Mouse (Mus musculus) stomach, embryonic 16.5 days (tissue): Measurements from ENCODE around the gene Pde1b. TPM values are rescaled to one million over a fixed set of nuclear protein-coding genes. Genes with fewer than 3 reads are reported as not detected.

Experiments used
- ATAC-seq: fragments of 200-750 bp; cut with Nextera tagmentation; 2 replicates; pipeline ENCODE4 v1.8.0; 2017; ENCODE audit warnings: moderate number of reproducible peaks, moderate TSS enrichment; ENCODE audit not compliant: insufficient read depth, low FRiP score
- H3K27ac ChIP-seq: fragments of 300-500 bp; sonication (generic); 2 replicates; pipeline ENCODE4 v1.5.1; 2014; ENCODE audit warnings: low read length
- H3K27me3 ChIP-seq: fragments of 300-500 bp; sonication (generic); 2 replicates; pipeline ENCODE4 v1.6.1; 2014; ENCODE audit warnings: low read length, control low read depth, mixed read lengths; ENCODE audit not compliant: control insufficient read depth, insufficient read depth
- H3K36me3 ChIP-seq: fragments of 300-500 bp; sonication (generic); 2 replicates; pipeline ENCODE4 v1.6.1; 2014; ENCODE audit warnings: low read length; ENCODE audit not compliant: control insufficient read depth, insufficient read depth
- H3K4me1 ChIP-seq: fragments of 300-500 bp; sonication (generic); 2 replicates; pipeline ENCODE4 v1.6.1; 2014; ENCODE audit warnings: low read length, control low read depth, mixed read lengths; ENCODE audit not compliant: control insufficient read depth, insufficient read depth
- H3K4me2 ChIP-seq: fragments of 300-500 bp; sonication (generic); 2 replicates; pipeline ENCODE4 v1.6.1; 2014; ENCODE audit warnings: low read depth, low read length, mixed read lengths
- H3K4me3 ChIP-seq: fragments of 300-500 bp; sonication (generic); replicated peaks from 2 replicates; pipeline ENCODE4 v1.5.1; 2014; ENCODE audit warnings: mild to moderate bottlenecking, low read length
- H3K9ac ChIP-seq: fragments of 300-500 bp; sonication (generic); 2 replicates; pipeline ENCODE4 v1.6.1; 2014; ENCODE audit warnings: low read length
- H3K9me3 ChIP-seq: fragments of 300-500 bp; sonication (generic); replicated peaks from 2 replicates; pipeline ENCODE4 v1.6.1; 2016; ENCODE audit warnings: low read length, control low read depth; ENCODE audit not compliant: control insufficient read depth
- WGBS: fragments of 180-500 bp; shearing (Covaris S2); extraction: QIAGEN DNeasy Blood & Tissue Kit; methylation state at CpG from one replicate; pipeline ENCODE4 v1.1.7; 2014; 5-methylcytosine and 5-hydroxymethylcytosine counted together
- polyA plus RNA-seq: library from polyadenylated mRNA; unstranded; fragments of >200 nt; fragmentation: Nextera tagmentation; extraction: Ambion mirVana; gene quantifications from 2 replicates; pipeline ENCODE4 v1.2.1, GENCODE M21; 2015

The Pde1b gene
- polyA plus RNA-seq, 1 experiment from 2014 or later = 10.8 TPM

DNA sequence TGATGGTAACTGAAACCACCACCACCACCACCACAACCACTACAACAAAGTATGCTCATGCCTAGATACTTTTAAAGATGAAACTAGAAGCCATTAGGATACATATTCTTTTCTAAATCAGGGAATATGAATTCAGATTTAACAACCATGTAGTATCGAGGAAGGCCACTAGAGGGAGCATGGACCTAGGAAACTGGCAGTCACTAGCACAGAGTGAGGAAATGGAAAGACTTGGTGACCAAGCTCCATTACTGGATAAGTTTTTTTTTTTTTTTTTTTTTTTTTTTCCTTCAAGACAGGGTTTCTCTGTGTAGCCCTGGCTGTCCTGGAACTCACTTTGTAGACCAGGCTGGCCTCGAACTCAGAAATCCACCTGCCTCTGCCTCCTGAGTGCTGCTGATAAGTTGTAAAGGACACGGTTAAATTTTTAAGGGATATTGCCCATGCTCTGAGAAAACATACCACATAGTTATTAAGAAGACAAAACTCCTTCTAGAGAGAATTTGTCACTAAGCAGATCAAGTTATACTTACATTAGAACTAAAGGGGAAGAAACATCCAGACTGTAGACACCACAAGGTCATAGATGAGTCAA, 49.4 kb downstream of the Pde1b start:
- no peak overlapping the region for H3K4me3 ChIP-seq
- no peaks in the 10 kb centered on the region for H3K36me3 ChIP-seq
- H3K9ac ChIP-seq = no peak overlapping the region
- no peaks in the 10 kb centered on the region for H3K27me3 ChIP-seq
- no peak overlapping the region for H3K4me2 ChIP-seq
- no peak for ATAC-seq
- WGBS = 45% methylated on average over 3 of the region's 3 CpGs
- H3K27ac ChIP-seq = no peak overlapping the region
- H3K9me3 ChIP-seq = no peaks in the 10 kb centered on the region
- H3K4me1 ChIP-seq = no peaks in the 10 kb centered on the region

DNA sequence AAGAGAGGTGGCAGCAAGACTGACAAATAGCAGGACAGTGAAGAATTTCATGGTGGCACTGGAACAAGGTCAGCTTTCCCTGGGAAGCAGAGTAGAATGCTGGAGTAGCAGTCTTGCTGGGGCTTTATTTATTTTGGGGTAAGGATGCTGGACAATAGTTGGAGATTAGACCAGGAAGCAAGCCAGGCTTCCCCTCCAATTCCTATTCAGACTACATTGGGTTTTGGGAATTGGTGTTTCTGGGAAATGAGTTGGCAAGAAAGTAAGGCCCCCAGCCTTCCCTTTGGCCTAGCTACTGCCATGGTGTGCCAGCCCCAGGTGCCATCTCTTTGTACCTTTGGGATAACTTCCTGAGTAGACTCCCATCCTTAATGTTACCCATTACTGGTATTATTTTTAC, 62.1 kb downstream of the Pde1b start, which contains the start of gene Glycam1:
TSS of gene Glycam1 (minus strand) at position 101 of the 400 bp plus-strand sequence.
- no peaks in the 10 kb centered on the region for H3K36me3 ChIP-seq
- H3K9ac ChIP-seq = no peak within 1 kb of the TSS
- H3K4me2 ChIP-seq = no peak within 1 kb of the TSS
- ATAC-seq = no peak
- H3K27ac ChIP-seq = no peak within 1 kb of the TSS
- no peak within 1 kb of the TSS for H3K4me3 ChIP-seq
- no peaks in the 10 kb centered on the region for H3K27me3 ChIP-seq
- H3K4me1 ChIP-seq = no peaks in the 10 kb centered on the region
- H3K9me3 ChIP-seq = no peaks in the 10 kb centered on the region

Other genes with a start within 250 kb of the Pde1b start
- gene Nfe2, start 244.6 kb upstream of the Pde1b start, polyA plus RNA-seq = 8.7 and 11.1 TPM in 2 replicates
- gene Copz1, start 230.3 kb upstream of the Pde1b start, polyA plus RNA-seq = 265 and 272 TPM in 2 replicates
- 0.15 and 0.59 TPM in 2 replicates for gene Gpr84, start 192.4 kb upstream of the Pde1b start, polyA plus RNA-seq
- 6.9 and 7.0 TPM in 2 replicates for gene Zfp385a, start 162.9 kb upstream of the Pde1b start, polyA plus RNA-seq
- 58.9 and 59.0 TPM in 2 replicates for gene Itga5, start 136.3 kb upstream of the Pde1b start, polyA plus RNA-seq
- not detected in 2 replicates for gene Gtsf1, start 72.6 kb upstream of the Pde1b start, polyA plus RNA-seq
- not detected in 2 replicates for gene Gtsf2, start 54.6 kb upstream of the Pde1b start, polyA plus RNA-seq
- gene Nckap1l, start 49.2 kb upstream of the Pde1b start, polyA plus RNA-seq = 4.5 and 4.6 TPM in 2 replicates
- gene Ppp1r1a, start 35.0 kb downstream of the Pde1b start, polyA plus RNA-seq = 11.2 and 14.0 TPM in 2 replicates
- gene Glycam1, start 62.0 kb downstream of the Pde1b start, polyA plus RNA-seq = not detected in 2 replicates